Mouse (Mus musculus): ENCODE measurements around the gene Dtd1.

The Dtd1 gene

DNA sequence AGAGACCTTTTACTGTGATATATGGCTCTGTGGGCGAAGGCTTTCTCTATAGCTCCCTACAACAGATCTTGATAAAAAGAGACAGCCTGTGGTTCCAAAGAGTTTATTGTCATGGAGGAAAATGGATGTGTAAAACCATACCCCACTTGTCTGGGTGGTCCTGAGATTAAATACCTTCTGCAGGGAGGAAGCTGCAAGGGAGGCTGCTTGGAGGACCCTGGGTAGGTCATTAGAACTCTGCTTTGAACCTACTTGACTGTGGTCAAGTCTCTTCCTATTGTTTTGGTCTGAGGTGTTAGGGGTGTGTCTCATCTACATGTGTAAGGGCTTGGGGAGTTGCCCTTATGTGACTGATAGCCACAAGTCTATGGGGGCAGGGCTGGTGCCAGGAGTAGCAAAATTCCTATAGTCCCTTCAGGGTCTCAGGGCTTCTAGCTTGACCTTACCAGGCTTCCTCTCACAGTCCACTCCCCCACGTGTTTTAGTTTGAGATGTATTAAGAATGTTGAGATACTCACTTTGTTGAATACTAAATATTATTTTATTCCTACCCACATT, 115.6 kb downstream of the Dtd1 start:
- no peak for DNase-seq (ENCODE audit: low read depth)

DNA sequence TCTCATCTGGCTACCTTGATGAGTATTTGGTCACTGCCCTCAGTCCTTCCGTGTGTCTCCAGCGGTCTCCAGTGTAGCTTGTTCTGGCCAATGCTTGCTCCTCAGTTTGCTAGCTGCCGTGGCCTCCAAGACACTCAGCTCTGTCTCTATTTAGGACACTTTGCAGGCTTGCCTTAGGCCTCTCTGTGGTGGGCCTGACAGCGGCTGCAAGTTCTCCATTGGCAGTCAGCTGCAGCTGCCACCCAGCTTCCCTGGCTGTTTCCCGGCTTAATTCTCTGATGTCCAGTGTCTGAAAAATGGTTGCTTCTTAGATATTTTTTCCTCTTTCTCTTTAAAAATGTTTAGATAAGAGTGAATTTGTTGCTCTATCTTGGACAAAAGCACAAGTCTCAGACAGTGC, 116.6 kb downstream of the Dtd1 start:
- no peak for DNase-seq (ENCODE audit: low read depth)

DNA sequence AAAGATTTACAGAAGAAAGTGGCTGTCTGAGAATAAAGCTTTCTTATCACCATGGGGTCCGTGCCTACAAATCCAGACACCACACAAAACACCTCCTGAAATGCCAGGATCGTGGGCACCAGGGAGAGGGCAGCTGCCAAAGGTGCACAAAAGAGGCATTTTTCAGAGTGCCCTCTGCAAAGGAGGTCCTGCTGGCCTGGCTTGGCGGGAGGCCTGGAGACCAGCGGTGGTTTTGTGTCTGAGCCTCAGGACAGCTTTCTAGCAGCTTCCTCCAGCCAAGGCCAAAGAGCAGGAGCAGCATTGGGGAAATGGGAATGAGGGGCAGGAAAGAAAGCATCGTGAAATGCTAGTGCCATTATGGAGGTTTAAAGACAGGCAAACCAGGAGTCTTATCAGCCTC, 118.6 kb downstream of the Dtd1 start:
- DNase-seq (ENCODE audit: low read depth) = no peak

DNA sequence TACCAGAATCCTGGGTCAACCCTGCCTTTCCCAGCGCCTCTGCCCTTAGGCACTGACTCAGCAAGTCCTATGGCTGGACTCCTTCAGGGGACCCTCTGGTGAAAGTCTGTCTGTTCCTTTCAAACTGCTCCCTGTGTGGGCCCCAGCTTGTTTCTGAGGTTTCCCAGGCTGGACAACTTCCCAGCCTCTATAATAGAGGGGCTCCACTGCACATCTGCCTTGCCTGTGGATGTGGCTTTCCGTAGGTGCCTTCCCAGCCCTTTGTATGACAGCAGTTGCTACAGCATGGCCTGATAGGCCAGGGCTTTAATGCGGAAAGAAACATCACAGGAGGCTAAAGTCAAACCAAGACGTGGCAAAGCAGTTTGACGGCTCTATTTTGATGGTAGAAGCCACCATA, 119.6 kb downstream of the Dtd1 start:
- no peak for DNase-seq (ENCODE audit: low read depth)

DNA sequence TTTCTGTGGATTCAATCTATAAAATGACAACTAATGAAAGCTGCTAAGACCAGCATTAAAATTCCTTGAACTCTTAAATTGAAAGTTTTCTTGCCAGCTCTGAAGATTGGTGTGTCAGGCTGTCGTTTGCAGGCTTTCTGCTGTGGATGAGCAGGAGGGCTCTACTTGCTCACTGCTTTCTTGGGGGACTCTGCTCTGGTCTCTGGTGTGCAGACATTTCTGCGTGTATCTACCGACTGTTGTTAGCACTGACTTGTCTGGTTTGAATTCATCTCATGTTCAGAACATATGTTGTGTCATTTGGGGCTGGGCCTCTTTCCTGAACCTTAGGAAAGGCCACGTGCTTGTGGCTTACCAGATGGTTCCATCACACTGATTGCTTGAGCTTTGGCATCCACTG, 120.0 kb downstream of the Dtd1 start:
- no peak for DNase-seq (ENCODE audit: low read depth)

DNA sequence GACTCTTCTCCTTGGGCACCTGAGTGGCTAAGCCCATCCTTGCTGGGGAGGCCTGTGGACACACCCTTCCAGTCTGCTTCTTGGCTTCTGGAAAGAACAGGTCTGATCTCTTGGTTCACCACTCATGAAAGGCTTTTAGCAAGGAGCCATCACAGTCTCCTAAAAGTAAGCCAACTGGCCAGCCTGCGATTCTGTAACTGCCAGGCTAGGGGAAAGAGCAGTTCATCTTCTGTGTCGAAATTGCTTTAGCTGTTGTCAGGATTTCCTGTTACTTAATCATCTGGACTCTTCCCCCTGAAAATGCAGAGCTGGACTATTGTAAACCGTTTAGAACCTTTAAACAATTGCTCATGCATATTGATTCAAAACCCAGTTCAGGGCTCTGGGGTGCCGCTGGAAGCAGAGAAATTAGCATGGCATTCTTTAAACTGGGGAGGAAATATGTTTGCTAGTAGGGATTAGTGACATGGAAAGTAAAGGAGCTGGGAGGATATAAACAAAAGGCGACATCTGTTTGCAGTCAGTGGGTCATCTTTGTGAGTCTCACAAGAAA, 120.8 kb downstream of the Dtd1 start:
- no peak for DNase-seq (ENCODE audit: low read depth)

DNA sequence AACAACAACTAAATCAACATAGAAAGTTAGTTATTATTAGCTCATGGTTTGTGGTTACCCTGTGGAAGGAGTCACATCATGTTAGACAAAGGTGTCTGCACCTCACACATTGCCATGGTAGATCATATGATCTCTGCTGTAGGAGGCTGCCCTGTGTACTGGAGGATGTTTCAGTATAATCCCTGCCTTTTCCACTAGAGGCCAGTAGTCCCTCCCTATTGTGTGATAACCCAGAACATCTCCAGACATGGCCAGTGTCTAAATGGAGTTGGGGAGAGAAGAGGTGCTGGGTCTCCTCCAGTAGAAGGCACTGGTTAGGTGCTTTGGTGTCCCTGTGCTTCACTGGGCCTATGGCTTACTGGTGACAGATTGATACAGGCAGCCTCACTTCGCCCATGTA, 125.0 kb downstream of the Dtd1 start:
- no peak for DNase-seq (ENCODE audit: low read depth)

DNA sequence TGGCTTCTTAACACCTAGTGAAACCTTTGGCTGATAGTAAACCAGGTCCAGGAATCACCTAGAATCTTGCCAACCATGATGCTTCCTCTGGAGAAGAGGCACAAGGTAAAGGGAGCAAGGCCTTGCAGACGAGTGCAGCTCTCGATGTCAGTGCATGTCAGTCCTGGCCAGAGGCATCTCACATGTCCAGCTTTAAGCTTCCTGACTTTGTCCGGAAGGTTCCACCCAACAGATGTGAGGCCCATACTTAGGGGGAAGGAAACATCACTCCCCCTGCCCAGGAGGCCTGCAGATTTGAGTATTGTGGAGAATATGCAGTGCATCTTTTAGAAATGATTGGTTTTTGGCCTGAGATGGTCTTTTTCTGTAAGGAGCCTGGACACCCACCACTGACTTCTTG, 127.4 kb downstream of the Dtd1 start:
- no peak for DNase-seq (ENCODE audit: low read depth)

DNA sequence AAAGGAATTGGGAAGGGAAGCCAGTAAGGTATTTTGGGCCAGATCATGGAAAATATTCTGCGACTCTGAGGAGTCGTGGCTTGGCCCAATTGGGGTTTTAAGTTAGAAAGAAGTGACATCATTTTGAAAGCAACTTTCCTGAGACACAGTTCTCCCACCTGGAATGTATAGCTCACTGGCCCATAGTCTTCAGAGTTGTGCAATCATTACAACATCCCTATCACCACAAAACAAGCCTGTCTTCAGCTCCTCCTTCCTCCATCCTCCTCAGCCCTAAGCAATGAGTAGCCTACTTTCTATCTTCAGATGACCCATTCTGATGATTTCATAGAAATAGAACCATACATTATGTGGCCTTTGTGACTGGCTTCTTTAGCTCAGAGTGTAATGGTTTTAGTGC, 130.1 kb downstream of the Dtd1 start:
- no peak for DNase-seq (ENCODE audit: low read depth)

DNA sequence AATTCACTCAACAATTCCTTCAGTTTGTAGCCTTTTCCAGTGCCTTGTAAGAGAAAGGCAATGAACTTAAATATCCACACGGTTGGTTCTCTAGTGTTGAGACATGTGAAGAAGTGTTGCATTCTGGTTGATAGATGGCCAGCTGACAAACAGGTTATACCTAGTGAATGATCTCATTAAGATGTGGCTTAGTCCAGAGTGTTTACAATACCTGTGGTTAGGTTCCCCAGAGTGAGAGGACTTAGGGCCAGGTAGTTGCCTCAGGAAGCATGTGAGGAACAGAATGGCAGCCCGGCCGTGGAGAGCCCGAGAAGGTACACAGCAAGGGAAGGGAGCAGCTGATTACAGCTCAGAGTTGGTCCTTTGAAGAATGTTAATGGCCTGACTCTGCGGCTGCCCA, 138.5 kb downstream of the Dtd1 start:
- DNase-seq (ENCODE audit: low read depth) = no peak

DNA sequence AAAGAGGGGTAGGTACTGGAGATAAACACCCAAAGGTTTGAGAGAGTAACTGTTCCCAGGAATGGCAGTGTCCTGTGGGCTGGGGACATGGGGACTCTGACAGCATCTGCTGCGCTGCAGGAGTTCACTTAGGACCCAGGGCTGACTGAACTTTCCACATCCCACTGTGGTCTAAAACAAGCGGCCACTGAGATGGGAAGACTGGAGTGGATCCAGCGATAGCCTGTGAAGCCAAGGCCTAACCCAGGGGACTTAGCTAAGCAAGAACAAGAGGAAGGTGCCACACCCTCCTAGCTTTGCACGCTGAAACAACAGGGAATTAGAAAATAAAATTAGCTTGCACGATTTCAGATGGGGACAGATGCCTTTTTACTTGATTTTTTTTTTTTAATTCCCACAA, 138.9 kb downstream of the Dtd1 start:
- no peak for DNase-seq (ENCODE audit: low read depth)

DNA sequence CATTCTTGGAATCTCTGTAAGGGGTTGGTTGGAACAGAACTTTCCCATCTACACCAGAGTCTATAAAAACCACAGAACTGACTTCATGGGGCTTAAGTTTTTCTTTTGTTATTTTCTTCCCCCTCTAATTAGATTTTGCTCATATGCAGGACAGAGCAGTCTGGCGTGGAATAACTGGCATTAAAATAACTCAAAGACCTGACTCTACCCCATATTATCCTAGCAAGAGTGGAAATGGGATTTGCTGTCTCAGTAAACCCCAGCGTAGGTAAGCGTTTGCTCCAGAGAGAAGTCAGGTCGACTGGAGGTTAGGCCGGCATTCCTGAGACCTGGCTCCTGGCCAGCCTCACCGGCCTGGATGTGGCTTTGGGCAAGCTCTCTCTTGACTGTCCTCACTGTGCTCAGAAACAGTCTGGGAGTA, 140.9 kb downstream of the Dtd1 start:
- DNase-seq (ENCODE audit: low read depth) = no peak

DNA sequence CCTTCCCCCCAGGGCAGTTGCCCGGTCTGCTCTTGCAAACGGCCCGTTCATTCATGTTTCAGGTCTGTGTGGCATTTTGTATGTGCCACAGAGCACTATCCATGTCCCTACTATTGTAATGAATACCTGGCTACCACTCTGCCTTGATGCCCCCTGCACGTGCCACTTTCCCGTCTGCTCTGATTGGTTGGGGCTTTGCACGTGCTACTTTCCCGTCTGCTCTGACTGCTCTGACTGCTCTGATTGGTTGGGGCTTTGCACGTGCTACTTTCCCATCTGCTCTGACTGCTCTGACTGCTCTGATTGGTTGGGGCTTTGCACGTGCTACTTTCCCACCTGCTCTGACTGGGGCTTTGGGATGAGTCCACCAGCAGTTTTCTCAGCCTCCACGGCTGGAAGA, 142.3 kb downstream of the Dtd1 start:
- no peak for DNase-seq (ENCODE audit: low read depth)

DNA sequence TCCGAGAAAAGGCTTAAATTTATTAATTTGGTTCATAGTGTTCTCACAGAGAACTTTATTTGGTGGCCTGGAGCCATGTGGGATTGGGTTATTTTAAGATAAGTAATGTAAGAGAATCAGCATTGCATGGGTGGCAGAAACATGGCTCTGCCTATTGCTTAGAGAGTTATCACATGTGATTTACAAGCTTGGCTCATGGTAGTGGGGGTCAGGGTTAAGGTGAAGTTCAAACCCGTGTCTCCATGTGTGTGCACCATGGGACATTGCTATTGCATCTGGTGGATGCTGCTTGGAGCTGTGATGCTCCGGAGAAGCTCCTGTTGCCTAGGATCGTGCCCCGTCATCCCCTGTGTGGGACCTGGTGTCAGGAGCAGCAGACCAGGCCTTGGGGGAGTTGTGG, 143.6 kb downstream of the Dtd1 start:
- no peak for DNase-seq (ENCODE audit: low read depth)

DNA sequence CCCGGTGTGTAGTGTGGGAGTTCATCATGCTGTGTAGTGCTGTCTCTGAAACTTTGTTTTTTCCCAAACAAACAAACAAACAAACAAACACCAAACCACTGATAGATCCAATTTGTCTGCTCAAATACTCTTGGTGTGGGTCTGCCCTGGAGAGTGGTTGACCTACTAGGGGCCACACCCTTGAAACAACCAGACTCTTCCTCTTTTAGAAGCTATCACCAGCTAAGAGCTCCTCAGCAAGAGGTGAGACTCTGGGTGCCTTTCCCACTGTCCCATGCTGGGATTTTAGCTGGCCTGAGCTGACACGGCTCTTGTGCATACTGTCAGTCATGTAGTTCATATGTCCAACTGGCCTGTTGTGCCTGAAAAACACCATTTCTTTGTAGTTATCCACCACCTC, 145.6 kb downstream of the Dtd1 start:
- no peak for DNase-seq (ENCODE audit: low read depth)

DNA sequence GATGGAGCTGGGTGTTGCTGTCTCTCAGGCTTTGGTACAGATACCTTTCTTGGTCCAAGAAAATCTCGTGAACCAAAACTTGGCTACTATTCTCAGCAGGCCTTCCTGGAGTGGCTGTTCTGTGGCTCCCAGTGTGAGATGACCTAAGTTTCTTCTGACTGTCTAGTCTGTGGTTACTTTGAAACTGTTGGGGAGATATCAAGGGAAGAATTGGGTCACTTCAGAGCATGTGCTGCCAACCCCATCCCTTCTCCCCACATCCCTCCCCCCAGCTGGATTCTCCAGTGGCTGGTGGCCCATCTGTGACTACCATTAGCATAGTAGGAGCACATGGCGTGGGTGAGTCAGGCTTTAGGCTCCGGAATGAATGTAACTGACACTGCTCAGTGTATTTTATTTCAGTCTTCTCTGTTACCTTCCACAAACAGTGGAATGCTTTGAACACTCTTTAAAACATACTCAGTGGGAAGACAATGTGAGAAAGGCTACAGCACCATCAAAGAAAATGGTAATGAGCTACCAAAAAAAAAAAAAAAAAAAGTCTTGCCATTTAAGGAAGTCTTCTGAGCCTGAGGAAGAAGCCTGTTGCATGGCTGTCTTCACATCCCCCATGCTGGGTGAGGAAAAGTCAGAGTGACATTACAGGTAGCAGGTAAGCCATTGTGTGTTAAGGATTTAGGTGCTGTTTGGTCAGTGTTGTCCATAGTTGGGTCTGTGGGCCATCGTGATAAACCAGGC, 146.5 kb downstream of the Dtd1 start:
- no peak for DNase-seq (ENCODE audit: low read depth)

DNA sequence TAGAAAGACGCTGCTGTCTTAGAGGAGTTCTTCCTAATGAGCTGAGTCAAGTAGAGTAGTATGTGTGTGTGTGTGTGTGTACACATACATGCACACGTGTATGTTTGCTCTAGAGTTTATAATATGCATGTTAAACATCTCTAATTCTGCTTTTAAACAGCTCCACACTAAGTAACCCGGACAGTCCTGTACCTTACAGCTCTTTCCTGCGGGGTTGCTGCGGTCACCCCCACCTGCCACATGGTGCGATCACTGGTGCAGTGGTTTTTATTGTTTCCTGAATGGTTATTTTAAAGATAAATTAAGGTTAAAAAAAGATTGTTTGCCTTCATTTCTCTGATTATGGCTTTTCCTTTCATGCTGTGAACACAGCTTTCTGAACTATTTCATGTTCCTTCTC, 153.9 kb downstream of the Dtd1 start:
- DNase-seq (ENCODE audit: low read depth) = no peak

DNA sequence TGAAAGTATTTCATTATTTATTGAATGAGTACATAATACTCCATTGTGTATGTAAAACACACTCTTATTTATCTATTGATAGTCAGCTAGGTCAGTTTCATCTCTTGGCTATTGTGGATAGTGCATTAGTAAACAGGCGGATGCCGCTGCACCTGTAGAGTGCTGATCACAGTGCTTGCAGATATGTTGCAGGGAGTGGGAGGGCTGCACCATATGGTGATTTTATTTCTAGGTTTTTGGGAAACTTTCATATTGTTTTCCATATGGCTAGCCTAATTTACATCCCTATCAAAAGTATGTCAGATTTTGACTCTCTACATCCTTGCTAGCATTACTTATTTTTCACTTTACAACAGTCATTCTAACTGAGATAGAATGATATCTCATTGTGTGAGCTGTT, 155.3 kb downstream of the Dtd1 start:
- DNase-seq (ENCODE audit: low read depth) = no peak

DNA sequence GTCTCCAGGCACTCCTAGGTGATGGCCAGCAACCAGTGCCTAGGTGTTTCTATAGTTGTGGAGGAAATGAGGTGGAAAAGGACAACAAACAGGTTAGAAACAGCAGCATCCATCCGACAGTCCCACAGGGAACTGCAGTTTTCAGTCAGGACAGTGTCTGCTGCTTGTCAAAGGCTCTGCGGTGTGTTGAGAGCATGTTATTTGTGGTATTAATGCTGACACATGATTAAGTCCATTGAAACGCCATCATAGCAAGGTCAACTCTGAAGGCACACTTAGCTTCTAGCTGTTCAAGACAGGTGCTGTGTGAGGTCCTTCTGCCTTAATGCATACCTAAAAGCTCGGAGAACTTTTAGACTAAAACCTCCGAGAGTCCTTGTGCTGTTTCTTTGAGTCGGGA, 161.0 kb downstream of the Dtd1 start:
- no peak for DNase-seq (ENCODE audit: low read depth)

DNA sequence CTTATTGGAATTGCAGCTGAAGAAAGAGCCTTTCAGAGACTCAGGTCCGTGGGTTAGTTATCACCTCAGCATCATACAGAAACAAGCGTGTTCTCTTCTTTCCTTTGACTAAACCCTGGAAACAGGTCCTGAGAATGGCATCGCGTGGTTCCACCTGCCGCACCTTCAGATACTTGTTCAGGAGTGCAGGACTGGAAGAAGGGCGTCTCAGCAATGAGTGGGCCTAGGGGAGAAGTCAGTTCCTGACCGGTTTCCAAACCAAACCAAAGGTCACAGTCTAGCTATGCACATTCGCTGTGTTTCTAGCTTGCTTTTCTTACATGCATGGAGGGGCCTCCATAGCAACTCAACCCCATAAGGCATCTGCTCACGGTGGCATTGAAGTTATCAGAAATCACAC, 164.0 kb downstream of the Dtd1 start:
- no peak for DNase-seq (ENCODE audit: low read depth)

DNA sequence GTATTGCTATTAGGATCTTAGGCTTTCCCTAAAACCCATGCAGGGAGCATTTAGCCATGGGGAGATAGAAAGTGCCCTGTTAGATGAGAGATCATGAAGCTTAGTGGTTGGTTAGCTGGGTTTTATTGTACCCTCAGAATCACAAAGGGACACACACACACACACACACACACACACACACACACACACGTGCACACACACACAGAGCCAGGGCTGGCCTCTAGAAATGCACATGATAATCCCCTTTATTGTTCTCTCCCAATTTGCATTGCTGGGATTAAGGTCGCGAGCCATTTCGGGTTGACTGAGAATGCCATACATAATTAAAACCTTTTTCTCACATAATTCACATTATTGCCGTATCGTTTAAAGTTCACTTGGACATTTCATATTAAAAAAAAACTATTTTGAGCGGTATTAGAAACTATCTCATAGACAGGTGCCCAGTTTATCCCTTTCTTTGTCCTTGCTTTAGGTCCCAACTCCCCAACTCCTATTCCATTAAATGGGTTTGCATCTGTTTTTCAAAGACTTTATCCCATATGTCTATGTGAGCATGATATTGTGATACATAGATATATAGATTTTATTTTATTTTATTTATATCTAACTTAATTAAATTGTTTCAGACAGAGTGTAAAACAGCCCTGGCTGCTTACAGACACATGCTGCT, 164.6 kb downstream of the Dtd1 start:
- DNase-seq (ENCODE audit: low read depth) = no peak

DNA sequence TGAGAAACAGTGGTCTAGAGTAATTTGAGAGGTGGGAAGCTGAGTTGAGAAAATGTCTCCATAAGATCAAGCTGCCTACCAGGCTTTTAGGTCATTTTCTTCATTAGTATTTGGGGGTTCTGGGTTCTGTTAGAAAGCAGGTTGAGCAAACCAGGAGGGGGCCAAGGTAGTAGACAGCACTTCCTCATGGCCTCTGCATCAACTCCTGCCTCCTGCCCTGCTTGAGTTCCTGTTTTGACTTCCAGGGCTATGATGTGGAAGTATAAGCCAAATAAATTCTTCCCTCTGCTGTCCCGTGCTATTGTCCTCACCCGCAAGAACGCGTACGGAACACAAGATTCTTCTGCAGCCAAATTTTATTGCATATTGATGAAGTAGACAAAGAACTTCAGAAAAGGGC, 165.5 kb downstream of the Dtd1 start:
- no peak for DNase-seq (ENCODE audit: low read depth)

DNA sequence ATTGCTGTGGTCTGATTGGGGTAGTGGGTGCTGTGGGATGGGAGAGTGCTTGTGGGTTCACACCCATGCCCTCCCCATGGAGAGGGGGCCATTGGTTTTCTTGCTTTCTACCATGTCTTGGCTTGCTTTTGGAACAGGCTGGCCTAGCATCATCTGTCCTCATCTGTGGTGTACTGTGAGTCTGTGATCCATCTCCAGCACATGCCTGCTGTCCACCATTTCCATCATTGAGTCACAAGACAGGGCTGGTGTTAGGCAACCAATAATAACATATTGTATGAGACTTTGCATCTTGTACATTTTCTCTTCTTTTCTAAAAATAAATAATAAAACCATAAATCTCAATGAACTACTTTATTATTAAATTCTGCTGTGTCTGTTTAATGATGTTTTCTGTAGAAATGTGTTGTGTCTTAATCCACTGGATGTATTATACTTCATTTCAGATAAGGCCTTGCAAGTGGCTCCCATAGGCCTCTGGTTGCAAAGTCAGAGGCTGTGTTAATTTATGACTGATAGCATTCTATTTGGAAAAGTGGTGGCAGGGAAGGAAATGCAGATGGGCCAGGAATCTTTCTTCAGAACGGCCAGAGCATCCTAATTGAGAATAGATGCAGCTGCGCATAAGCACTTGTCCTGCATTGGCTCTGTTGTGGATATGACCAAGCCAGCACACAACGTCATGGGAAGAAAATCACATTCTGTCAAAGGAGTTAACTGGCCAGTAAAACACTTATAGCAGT, 168.8 kb downstream of the Dtd1 start:
- no peak for DNase-seq (ENCODE audit: low read depth)
